Mouse (Mus musculus) lung, postnatal 0 days (tissue): ENCODE measurements at regions not wholly inside any gene's neighbourhood (a gene's known extent, or its start where the extent isn't known, plus 50 kb on each side); places are given as distances from the start of the nearest gene placed in this dataset.

Source experiments
- ATAC-seq: fragments of 200-750 bp; cut with Nextera tagmentation; 2 replicates; pipeline ENCODE4 v1.8.0; 2017; ENCODE audit warnings: moderate library complexity
- DNase-seq: peaks from one replicate; pipeline ENCODE4 v3.0.0-alpha.2; 2016; ENCODE audit warnings: low spot score
- H3K27ac ChIP-seq: fragments of 300-500 bp; sonication (generic); 2 replicates; pipeline ENCODE4 v1.5.1; 2014; ENCODE audit warnings: antibody characterized with exemption, mild to moderate bottlenecking, low read length, mixed read lengths
- H3K27me3 ChIP-seq: fragments of 300-500 bp; sonication (generic); replicated peaks from 2 replicates; pipeline ENCODE4 v1.6.1; 2014; ENCODE audit warnings: low read length, mixed read lengths; ENCODE audit not compliant: insufficient read depth
- H3K36me3 ChIP-seq: fragments of 300-500 bp; sonication (generic); 2 replicates; pipeline ENCODE4 v1.6.1; 2014; ENCODE audit warnings: low read length, mixed read lengths; ENCODE audit not compliant: insufficient read depth
- H3K4me1 ChIP-seq: fragments of 300-500 bp; sonication (generic); 2 replicates; pipeline ENCODE4 v1.6.1; 2014; ENCODE audit warnings: antibody characterized with exemption, low read depth, low read length, mixed read lengths; ENCODE audit not compliant: insufficient read depth
- H3K4me2 ChIP-seq: fragments of 300-500 bp; sonication (generic); replicated peaks from 2 replicates; pipeline ENCODE4 v1.6.1; 2014; ENCODE audit warnings: low read depth, mild to moderate bottlenecking, low read length, moderate library complexity, mixed read lengths
- H3K4me3 ChIP-seq: fragments of 300-500 bp; sonication (generic); 2 replicates; pipeline ENCODE4 v1.5.1; 2014; ENCODE audit warnings: low read depth, low read length
- H3K9ac ChIP-seq: fragments of 300-500 bp; sonication (generic); replicated peaks from 2 replicates; pipeline ENCODE4 v1.6.1; 2014; ENCODE audit warnings: low read depth, mild to moderate bottlenecking
- H3K9me3 ChIP-seq: fragments of 300-500 bp; sonication (generic); 2 replicates; pipeline ENCODE4 v1.6.1; 2016; ENCODE audit warnings: low read length, mixed read lengths
- CTCF ChIP-seq: IDR thresholded peaks from 2 replicates; pipeline ENCODE4 v1.5.1; 2016; ENCODE audit warnings: antibody characterized with exemption, mild to moderate bottlenecking
- EP300 ChIP-seq: IDR thresholded peaks from 2 replicates; pipeline ENCODE4 v1.6.1; 2016; ENCODE audit warnings: antibody characterized with exemption, mild to moderate bottlenecking, control low read depth
- WGBS: fragments of 180-500 bp; shearing (Covaris S2); extraction: QIAGEN DNeasy Blood & Tissue Kit; methylation state at CpG from one replicate; pipeline ENCODE4 v1.1.7; 2014; 5-methylcytosine and 5-hydroxymethylcytosine counted together

DNA sequence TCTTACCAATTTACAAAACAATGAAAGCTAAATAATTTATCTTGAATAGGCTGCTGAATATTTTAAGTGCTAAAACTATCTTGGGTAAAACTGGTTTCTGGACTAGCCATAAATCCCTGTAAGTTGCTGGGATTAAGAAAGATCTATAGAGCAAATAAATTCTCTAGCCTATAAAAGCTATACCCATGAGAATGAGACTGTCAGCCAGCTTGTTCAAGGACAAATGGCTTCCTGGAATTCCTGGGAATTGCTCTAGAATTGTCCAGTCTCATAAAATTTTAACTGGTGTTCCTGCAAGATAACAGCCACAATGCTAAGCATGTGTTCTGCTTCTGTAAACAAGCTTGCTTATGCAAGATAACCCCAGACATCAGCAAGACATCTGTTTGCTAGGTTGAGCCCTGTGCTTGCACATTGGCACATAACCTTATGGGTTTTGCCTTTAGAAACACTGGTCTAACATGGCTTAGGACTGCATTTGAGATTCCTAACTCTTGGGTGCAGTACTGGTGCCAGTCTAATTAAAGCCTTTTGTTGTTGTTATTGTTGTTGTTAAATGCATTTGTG is 180.2 kb upstream of the Syt10 start:
- no peak for DNase-seq
- no peak overlapping the region for H3K4me3 ChIP-seq

DNA sequence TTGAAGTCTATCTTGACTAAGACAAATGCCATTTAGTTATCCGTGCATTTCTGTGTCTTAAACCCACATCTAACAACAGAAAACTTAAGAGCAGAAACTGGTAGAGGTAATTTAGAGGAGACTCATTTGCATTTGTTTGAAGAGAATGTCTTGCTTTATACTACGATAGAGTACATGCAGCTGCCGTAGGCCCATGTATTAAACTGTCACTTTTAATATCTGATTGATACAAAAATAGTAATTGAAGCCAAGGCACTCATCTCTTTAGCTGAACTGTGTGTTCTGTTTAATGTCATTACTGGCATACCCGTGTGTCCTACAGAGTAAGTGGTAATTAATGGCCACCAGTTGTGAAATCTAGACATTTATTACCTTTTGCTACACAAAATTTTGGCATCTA is 181.5 kb upstream of the Syt10 start:
- 74% methylated on average over 4 of the region's 4 CpGs for WGBS
- H3K4me3 ChIP-seq, result no peak overlapping the region
- H3K9ac ChIP-seq, result no peak overlapping the region
- DNase-seq (no peak), ATAC-seq (no peak)
- no peaks in the 10 kb centered on the region for H3K27me3 ChIP-seq
- no peak overlapping the region for H3K4me2 ChIP-seq
- H3K4me1 ChIP-seq, result no peaks in the 10 kb centered on the region
- no peaks in the 10 kb centered on the region for H3K36me3 ChIP-seq
- TF ChIP-seq EP300 (no peak), CTCF (no peak)
- no peak overlapping the region for H3K27ac ChIP-seq
- H3K9me3 ChIP-seq, result no peaks in the 10 kb centered on the region

More for the DNA sequence above, 180.2 kb upstream of the Syt10 start:
- H3K27ac ChIP-seq, result no peak overlapping the region
- H3K9me3 ChIP-seq, result no peaks in the 10 kb centered on the region
- no peaks in the 10 kb centered on the region for H3K27me3 ChIP-seq
- H3K4me1 ChIP-seq, result no peaks in the 10 kb centered on the region
- no peaks in the 10 kb centered on the region for H3K36me3 ChIP-seq
- TF ChIP-seq CTCF, result no peak
- H3K9ac ChIP-seq, result no peak overlapping the region
- H3K4me2 ChIP-seq, result no peak overlapping the region
- no peak for ATAC-seq

DNA sequence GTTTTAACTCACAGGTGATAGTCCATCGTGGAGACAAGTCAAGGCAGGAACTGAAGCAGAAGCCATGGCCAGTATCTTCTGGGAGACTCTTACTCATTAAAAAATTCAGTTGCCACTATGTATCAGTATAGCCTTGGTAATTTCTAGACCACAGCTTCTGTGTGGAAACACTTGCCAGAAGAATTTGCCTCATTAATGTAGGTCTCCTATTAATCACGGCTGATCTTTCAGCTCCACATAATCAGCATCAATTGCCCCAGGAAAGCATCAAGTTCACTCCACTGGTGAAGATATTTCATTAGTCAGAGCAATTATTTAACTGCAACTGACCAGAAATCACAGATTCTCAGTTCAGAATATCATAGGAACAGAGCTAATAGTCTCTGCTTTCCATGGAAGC is 189.8 kb upstream of the Alg10b start:
- Histone ChIP-seq H3K36me3 (no peaks in the 10 kb centered on the region), H3K4me3 (no peak overlapping the region), H3K27ac (no peak overlapping the region), H3K9ac (no peak overlapping the region), H3K27me3 (no peaks in the 10 kb centered on the region), H3K4me2 (no peak overlapping the region), H3K4me1 (no peaks in the 10 kb centered on the region), H3K9me3 (no peaks in the 10 kb centered on the region)
- no peak for DNase-seq
- ATAC-seq, result no peak
- WGBS, result 80% methylated on average over 2 of the region's 2 CpGs
- no peak for TF ChIP-seq EP300
- TF ChIP-seq CTCF, result no peak

DNA sequence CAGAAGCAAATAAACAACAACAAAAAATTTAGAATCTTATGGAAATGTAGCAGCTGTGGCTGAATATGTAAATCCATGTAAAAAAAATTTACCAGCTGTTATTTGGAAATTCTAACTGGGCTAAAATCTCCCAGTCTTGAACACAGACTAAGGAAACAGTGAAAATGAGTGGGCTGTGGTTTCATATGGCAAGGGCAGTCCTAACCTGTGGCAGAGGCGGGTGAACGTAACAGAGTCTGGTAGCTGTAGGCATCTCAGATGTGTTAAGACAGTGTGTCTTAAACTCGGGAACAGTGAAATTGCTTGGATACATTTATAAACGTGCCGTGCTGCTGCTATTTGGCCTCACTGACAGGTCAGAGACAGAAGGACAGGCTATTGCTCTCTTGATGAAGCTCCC is 178.4 kb upstream of the Alg10b start:
- WGBS, result 75% methylated on average over 5 of the region's 5 CpGs
- no peaks in the 10 kb centered on the region for H3K9me3 ChIP-seq
- no peak overlapping the region for H3K4me3 ChIP-seq
- H3K4me1 ChIP-seq, result no peaks in the 10 kb centered on the region
- no peak overlapping the region for H3K9ac ChIP-seq
- H3K27me3 ChIP-seq, result no peaks in the 10 kb centered on the region
- no peak overlapping the region for H3K27ac ChIP-seq
- no peak overlapping the region for H3K4me2 ChIP-seq
- TF ChIP-seq EP300, result no peak
- no peak for TF ChIP-seq CTCF
- no peak for ATAC-seq
- H3K36me3 ChIP-seq, result no peaks in the 10 kb centered on the region
- DNase-seq, result no peak

DNA sequence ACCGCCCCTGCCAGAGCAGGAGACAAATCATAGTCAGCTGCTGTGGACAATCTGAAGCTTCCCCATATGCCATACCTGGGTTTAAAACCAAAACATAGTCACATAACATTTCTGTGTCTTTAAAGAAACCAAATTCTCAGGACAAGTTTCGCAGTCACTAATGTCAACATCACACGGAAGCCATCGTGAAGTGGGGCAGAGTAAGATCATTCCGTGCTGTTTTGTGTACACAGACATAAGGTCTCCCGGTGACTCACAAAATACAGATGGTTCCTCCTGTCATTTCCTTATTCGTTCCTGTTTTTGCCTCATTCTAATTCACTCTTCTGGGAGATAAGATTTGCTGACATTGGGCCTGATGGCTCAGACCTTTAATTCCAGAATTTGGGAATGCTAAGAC is 162.1 kb upstream of the Alg10b start:
- Histone ChIP-seq H3K36me3 (no peaks in the 10 kb centered on the region), H3K27me3 (no peaks in the 10 kb centered on the region), H3K9ac (no peak overlapping the region), H3K4me2 (no peak overlapping the region), H3K9me3 (no peaks in the 10 kb centered on the region), H3K4me3 (no peak overlapping the region), H3K27ac (no peak overlapping the region), H3K4me1 (no peaks in the 10 kb centered on the region)
- TF ChIP-seq EP300 (no peak), CTCF (no peak)
- ATAC-seq, result no peak
- DNase-seq, result no peak
- 25% methylated on average over 7 of the region's 7 CpGs for WGBS

DNA sequence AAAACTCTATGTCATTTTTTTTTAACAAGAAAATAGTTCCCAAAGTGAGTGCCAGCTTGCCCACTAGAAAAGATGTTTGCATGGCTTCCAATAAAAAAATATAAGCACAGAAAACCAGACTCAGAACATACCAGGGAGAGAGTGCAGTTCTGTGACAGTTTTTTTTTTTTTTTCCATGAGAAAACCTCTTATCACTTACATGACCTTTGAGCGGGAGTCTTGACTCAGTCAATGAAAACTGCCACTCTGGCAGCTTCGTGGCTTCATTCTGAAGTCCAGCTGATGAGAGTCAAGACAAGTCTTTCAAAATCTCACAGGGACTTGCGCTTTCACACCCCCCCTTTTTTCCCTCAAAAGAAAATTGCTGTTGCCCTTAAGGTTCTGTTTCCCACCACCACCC is 158.3 kb upstream of the Alg10b start:
- Histone ChIP-seq H3K4me2 (no peak overlapping the region), H3K9ac (no peak overlapping the region), H3K4me3 (no peak overlapping the region), H3K27me3 (no peaks in the 10 kb centered on the region), H3K4me1 (no peaks in the 10 kb centered on the region), H3K9me3 (no peaks in the 10 kb centered on the region), H3K36me3 (no peaks in the 10 kb centered on the region), H3K27ac (no peak overlapping the region)
- no peak for ATAC-seq
- no peak for DNase-seq
- no peak for TF ChIP-seq CTCF
- TF ChIP-seq EP300, result no peak
- 44% methylated on average over 3 of the region's 3 CpGs for WGBS

DNA sequence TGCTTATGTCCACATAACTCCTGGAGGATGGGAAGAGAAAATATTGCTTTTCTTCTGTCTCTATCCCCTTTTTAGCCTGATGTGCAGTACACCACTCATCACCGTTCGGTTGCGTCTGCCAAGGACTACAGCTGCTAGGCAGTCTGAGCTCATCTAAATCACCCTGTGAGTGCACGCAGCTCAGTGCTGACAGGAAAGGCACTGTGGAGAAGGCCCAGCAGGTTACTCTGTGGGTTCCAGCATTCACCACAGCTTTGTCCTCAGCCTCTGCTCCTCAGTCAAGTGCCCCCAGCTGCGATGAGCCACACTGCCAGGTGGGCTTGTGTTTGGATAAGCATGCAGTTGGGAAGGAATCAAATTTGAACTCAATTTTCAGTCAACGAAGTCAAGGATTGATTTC is 152.0 kb upstream of the Alg10b start:
- DNase-seq (no peak), ATAC-seq (no peak)
- no peaks in the 10 kb centered on the region for H3K27me3 ChIP-seq
- H3K4me2 ChIP-seq, result no peak overlapping the region
- no peaks in the 10 kb centered on the region for H3K36me3 ChIP-seq
- no peaks in the 10 kb centered on the region for H3K4me1 ChIP-seq
- no peak overlapping the region for H3K9ac ChIP-seq
- no peak overlapping the region for H3K27ac ChIP-seq
- no peak for TF ChIP-seq CTCF
- TF ChIP-seq EP300, result no peak
- no peak overlapping the region for H3K4me3 ChIP-seq
- no peaks in the 10 kb centered on the region for H3K9me3 ChIP-seq
- WGBS, result 69% methylated on average over 6 of the region's 6 CpGs
